Mouse (Mus musculus) megakaryocyte-erythroid progenitor cell, adult 5-6 weeks (primary cell): ENCODE results near the gene Gm21994. TPM values are rescaled to one million over a fixed set of nuclear protein-coding genes. Genes with fewer than 3 reads are reported as not detected.
"Not testable (repeated sequence)": the region's sequence is repeated elsewhere in the genome, so short reads cannot be mapped to it uniquely, and the experiment has no call there.

Source experiments
- ATAC-seq: replicated peaks from 2 replicates; pipeline ENCODE4 v1.8.0; 2016; ENCODE audit warnings: mild to moderate bottlenecking, inconsistent platforms; ENCODE audit not compliant: severe bottlenecking, poor library complexity, low FRiP score, low TSS enrichment
- total RNA-seq, 2 experiments: library from RNA; stranded (forward) in 1 of 2; stranded (reverse) in 1 of 2; fragments of 200-1000, 215-1000 nt in 1 of 2; fragments of >200 nt in 1 of 2; fragmentation: Nextera tagmentation in 1 of 2; gene quantifications; 2 replicates each; pipeline ENCODE4 v1.2.3; 2014 to 2017

Gm21994 gene
- total RNA-seq (2014; fragmentation: Nextera tagmentation) (2.3 and 3.2 TPM in 2 replicates), total RNA-seq (2017) (3.6 and 7.5 TPM in 2 replicates)

DNA sequence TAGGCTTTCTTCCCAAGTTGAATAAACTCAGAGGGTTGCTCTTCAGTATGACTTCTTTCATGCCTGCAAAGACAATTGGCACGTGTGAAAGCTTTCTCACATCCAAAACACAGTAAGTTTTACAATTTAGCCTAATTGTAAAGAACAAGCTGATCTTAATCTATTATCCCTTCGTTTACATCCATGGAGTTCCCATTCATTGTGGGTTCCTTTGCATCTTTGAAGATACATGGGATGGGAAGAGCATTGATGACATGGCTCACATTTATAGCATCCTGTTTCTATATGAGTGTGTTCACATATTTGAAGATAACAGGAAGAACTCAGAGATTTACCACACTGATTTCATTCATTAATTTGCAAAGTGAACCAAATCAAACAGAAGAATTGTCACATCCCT is at the start of gene Gm21994:
Gm21994 (minus strand) TSS at position 101 of the 400 bp plus-strand sequence.
- ATAC-seq = not testable (repeated sequence)

GRCm38 (mm10) chr2:150299096-150299495 is 43.7 kb upstream of the Gm21994 start:
- ATAC-seq = no peak

- ATAC-seq = no peak
Observed at GRCm38 (mm10) chr2:150293669-150294068, 38.3 kb upstream of the Gm21994 start.

DNA sequence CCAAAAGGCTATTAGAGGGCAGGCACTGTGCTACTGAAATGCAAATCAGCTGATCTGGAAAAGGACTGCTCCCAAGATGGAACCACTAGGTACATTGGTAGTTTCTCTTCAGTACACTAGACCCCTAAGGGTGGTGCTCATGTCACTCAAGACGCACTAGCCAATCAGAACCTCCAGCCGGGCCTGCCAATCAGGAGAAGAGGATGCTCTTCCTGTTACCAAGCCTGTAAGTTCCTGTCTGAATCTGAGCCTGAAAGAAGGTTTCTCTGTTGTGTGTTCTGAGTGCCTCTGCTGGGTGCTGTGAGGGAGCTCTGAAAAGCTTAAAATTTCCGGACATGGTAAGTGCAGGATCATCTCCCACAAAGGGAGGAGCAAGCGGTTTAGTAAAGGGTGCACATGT is 1.9 kb upstream of the Gm21994 start, which contains the start of gene Gm14124:
Gm14124 (plus strand) TSS at position 227 of the 400 bp plus-strand sequence.
- not testable (repeated sequence) for ATAC-seq

GRCm38 (mm10) chr2:150256861-150257260 is 1.5 kb upstream of the Gm21994 start:
- ATAC-seq = not testable (repeated sequence)

DNA sequence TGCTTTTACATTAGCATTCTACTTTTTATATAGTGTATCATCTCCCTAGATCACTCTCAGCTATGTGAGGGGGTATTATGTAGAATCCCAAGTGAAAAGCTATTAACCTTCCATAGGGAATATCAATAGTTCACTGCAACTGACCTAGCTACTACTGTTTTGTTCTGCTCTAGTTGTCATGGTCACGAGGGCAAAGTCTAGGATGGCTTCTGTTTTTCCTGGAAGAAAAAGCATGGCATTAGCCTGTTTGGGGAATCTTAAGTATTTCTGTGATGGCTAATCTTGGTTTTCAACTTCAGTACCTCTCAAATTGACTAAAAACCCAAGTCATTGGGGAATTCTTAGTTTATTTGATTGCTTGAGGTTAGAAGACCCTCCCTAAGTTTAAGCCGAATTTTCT is 12.2 kb downstream of the Gm21994 start:
- ATAC-seq = no peak

DNA sequence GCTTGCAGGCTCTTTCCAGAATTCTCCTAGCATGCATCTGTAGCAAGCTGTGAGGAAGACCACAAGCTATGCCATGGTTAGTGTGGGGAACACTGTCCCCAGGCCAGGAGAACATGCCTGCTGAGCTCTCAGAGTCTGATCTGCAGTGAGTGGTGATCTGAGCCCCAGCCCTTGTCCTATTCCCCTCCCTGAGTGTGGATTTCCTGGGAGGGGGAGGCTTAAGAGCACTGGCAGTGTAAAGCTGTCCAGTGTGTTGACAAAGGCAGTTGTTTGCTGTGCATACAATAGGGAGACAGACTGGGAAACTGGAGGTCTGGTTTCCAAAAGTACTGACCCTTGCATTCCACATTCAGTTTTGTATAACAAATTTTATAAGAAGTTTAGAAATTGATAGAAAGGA is 32.1 kb downstream of the Gm21994 start:
- ATAC-seq = not testable (repeated sequence)

- ATAC-seq = not testable (repeated sequence)
Observed at GRCm38 (mm10) chr2:150218363-150218725, 37.0 kb downstream of the Gm21994 start.

DNA sequence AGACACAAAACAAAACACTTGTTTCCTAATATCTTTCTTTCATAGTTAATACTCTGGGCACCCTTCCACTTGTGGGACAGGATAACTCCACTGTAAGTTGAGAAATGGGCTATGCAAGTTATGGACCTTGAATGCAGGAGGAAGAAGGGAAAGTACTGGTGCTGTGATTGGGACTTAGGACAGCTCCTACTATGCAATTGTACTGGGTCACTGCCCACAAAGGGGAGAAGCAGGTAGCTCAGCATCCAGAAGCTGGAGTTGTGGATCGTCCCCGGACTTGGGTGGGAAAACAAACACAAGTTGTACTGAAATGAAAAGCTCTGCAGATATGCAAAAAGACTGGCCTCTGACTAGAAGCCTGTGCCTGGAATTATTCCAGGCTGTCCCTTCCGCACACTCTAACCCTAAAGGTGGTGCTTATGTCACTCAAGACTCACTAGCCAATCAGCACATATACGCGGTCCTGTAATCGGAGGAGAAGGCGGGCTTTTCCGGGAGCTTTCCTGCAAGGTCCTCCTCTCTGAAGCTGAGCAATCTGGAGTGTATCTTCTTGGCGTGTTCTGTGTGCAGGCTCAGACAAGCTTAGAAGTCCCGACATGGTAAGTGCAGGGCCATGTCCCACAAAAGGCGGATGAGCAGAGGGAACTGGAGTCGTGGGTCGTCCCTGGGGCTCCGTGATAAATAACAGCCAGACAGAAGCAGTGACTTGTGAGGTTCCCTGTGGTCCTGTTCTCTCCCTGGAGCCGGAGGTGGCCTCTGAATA is 37.6 kb downstream of the Gm21994 start, which contains the start of gene Zfp937:
Zfp937 (plus strand) TSS at position 474 of the 763 bp plus-strand sequence.
- peak; percentile 100 for ATAC-seq

Other genes starting within 250 kb of the Gm21994 start
- gene Zfp120, start 118.9 kb downstream of the Gm21994 start, total RNA-seq (2014; fragmentation: Nextera tagmentation) = 6.2 and 9.2 TPM in 2 replicates
- 9.4 and 33.6 TPM in 2 replicates for gene Zfp120, start 118.9 kb downstream of the Gm21994 start, total RNA-seq (2017)
- not detected in 2 replicates for gene Gm10770, start 75.9 kb downstream of the Gm21994 start, total RNA-seq (2014; fragmentation: Nextera tagmentation)
- gene Gm10770, start 75.9 kb downstream of the Gm21994 start, total RNA-seq (2017) = not detected in 2 replicates
- gene Gm14139, start 73.8 kb downstream of the Gm21994 start, total RNA-seq (2014; fragmentation: Nextera tagmentation) = 0.40 TPM in 1 of 2 replicates, not detected in the other
- not detected in 2 replicates for gene Gm14139, start 73.8 kb downstream of the Gm21994 start, total RNA-seq (2017)
- gene Zfp937, start 37.5 kb downstream of the Gm21994 start, total RNA-seq (2014; fragmentation: Nextera tagmentation) = 2.5 TPM in 1 of 2 replicates, not detected in the other
- 0.52 and 2.1 TPM in 2 replicates for gene Zfp937, start 37.5 kb downstream of the Gm21994 start, total RNA-seq (2017)
- gene Gm14124, start 1.9 kb upstream of the Gm21994 start, total RNA-seq (2014; fragmentation: Nextera tagmentation) = not detected in 2 replicates
- not detected in 2 replicates for gene Gm14124, start 1.9 kb upstream of the Gm21994 start, total RNA-seq (2017)
- gene Gm10130, start 68.1 kb upstream of the Gm21994 start, total RNA-seq (2014; fragmentation: Nextera tagmentation) = not detected in 2 replicates
- gene Gm10130, start 68.1 kb upstream of the Gm21994 start, total RNA-seq (2017) = 15.1 and 22.5 TPM in 2 replicates
- 1.5 and 1.6 TPM in 2 replicates for gene 3300002I08Rik, start 107.2 kb upstream of the Gm21994 start, total RNA-seq (2014; fragmentation: Nextera tagmentation)
- 3.5 TPM in 2 replicates for gene 3300002I08Rik, start 107.2 kb upstream of the Gm21994 start, total RNA-seq (2017)
- gene Zfp442, start 195.9 kb upstream of the Gm21994 start, total RNA-seq (2014; fragmentation: Nextera tagmentation) = 1.4 and 2.1 TPM in 2 replicates
- gene Zfp442, start 195.9 kb upstream of the Gm21994 start, total RNA-seq (2017) = 2.5 and 3.1 TPM in 2 replicates
- gene Zfp345, start 229.5 kb upstream of the Gm21994 start, total RNA-seq (2014; fragmentation: Nextera tagmentation) = not detected in 2 replicates
- 0.30 and 0.89 TPM in 2 replicates for gene Zfp345, start 229.5 kb upstream of the Gm21994 start, total RNA-seq (2017)